Mouse (Mus musculus): ENCODE data around the gene Csad.

Gene Csad

DNA sequence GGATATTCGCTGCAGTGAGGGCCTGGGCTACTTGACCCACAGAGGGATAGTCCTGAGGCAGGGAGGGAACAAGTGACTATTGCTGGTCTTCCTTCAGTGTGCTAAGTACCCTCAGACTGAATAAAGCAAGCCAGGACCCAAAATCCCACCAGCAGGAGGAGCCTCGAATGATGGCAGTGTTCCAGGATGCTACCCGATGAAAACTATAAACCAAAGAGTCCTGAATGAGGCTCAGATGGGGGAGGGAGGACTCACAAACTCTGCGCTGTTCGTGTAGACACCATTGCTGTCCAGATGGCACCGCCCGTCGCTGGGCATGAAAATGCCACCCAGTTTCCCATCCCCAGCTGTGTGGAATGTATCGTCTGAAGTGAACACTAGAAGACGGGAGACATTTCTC lies 17.9 kb upstream of the Csad start:
- CTCF ChIA-PET = interaction anchor here in 3 of 4 experiments (0.7 to 1.1 kb wide), 4 partner anchors 8 to 44 kb away, joined by 3 to 4 read pairs (median 4); no protein-coding TSS in a partner anchor

DNA sequence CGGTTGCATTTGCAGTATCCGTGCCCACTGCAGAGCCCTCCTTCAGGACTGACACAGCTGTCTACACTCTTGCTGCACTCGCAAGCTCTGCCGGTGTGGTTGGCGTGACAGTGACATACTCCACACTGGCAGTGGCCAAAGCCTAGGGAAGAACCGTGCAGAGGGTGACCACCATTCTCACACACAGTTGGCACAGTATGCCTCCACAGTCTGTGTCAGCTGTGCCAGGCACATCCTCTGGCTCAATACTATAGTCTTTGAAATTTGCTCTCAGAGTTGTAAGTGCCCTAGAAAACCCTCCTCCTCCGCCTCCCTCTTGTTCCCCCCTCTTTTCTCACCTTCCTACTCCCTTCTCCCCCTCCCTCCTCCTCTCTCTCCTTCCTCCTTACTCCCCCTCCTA lies 12.8 kb upstream of the Csad start:
- POLR2A ChIA-PET = interaction anchor here (0.6 to 5.7 kb wide), 16 partner anchors 10 to 101 kb away, joined by 3 to 35 read pairs (median 4); partner anchors contain the start of genes Csad (in 3 of the 4), Zfp740 (in 2 of the 4), Soat2 (in 1 of the 4) and Spryd3 (in 1 of the 4)
- CTCF ChIA-PET = interaction anchor here in 1 of 4 experiments (1.1 kb wide), 1 partner anchor 229 kb away, joined by 5 read pairs; no protein-coding TSS in a partner anchor

More for the DNA sequence above, 17.9 kb upstream of the Csad start:
- POLR2A ChIA-PET = interaction anchor here in 3 of 4 experiments (0.6 to 4.4 kb wide), 9 partner anchors 11 to 117 kb away, joined by 5 to 39 read pairs (median 6); partner anchors contain the start of genes Csad (in 2 of the 3) and Zfp740 (in 1 of the 3)

DNA sequence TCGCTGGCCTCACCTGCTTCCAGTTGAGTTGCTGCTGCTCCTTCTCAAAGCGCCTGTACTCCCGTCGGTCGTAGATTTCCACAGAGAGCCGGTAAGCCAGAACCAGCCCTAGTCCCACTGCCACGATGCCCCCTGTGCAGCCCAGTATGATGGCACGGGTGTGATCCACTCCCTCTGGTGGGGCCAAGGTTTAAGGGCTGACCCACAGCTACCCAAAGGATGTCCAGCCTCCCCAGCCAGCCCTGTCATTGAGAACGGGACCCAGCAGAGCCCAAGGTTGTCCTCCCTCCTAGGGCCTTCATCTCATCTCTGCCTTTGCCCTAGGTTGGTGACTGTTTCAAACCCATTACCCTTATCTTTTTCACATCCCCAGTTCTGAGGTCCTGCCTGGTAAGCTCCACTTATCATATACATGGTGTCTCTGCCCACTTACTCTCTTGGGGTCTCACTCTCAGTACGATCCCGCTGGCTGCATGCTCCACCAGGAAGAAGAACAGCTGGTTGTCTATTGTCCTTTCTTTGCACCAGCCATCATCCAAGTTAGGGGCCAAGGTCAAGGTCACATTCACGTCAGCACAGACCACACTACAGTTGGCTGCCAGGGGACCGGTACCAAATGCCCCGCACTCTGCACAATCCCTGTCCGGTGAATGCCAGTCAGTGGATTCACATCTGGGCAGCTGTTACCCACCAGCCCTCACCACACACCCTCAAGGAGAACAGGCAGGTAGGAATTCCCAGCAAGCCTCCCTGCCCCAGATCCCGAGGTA lies 12.1 kb upstream of the Csad start:
- POLR2A ChIA-PET = interaction anchor here (0.6 to 5.7 kb wide), 20 partner anchors 8 to 102 kb away, joined by 3 to 35 read pairs (median 4); partner anchors contain the start of genes Csad (in 3 of the 4), Zfp740 (in 2 of the 4), Soat2 (in 1 of the 4) and Spryd3 (in 1 of the 4)
- CTCF ChIA-PET = interaction anchor here in 1 of 4 experiments (0.7 kb wide), 1 partner anchor 8 kb away, joined by 3 read pairs; no protein-coding TSS in a partner anchor

DNA sequence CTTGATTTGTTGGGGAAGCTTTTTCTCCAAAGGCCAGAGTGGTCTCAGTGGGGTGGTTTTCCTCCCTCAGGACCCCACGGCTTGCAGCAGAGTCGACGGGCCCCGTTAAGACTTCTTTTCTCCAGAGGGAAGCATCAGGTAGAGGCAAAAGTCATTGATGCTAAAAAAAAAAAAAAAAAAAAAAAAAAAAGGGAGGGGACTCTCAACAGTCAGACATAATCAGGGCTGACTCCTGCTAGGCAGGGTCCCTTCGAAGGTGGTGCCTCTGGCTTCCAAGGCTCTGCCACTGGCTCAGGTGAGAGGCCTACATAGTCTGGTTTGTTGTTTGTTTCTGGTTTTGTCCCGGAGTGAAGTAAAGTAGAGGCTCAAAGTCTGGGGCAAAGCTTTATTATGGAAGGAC lies 11.1 kb upstream of the Csad start:
- CTCF ChIA-PET = interaction anchor here in 2 of 4 experiments (0.6 to 4.6 kb wide), 5 partner anchors 8 to 285 kb away, joined by 3 to 27 read pairs (median 5); no protein-coding TSS in a partner anchor
- POLR2A ChIA-PET = interaction anchor here in 3 of 4 experiments (0.6 to 5.7 kb wide), 16 partner anchors 8 to 142 kb away, joined by 3 to 35 read pairs (median 5); partner anchors contain the start of genes Csad (in 3 of the 3), Zfp740 (in 2 of the 3) and Tns2 (in 1 of the 3)

DNA sequence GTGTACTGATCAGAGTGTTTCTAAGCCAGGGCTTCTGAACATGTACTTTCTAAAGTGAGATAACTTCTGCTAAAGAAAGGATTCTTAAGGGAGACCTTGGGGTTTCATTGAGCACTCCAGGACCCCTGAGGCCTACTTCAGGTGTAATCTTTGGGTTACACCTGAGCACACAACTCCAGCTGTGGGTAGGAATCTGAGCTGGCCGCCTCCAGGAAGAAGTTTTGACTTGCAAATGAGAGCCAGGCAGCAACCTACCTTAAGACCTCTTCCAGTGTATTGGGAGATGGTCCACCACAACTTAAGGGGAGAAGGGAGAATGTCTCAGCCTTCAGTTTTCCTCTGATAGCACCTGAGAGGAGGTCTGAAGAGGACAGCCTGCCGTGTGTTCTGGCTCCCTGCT lies 9.6 kb upstream of the Csad start:
- ChIA-PET POLR2A (interaction anchor here in 3 of 4 experiments (0.5 to 5.7 kb wide), 16 partner anchors 10 to 135 kb away, joined by 3 to 35 read pairs (median 7); partner anchors contain the start of genes Csad (in 2 of the 3), Zfp740 (in 2 of the 3) and Tns2 (in 1 of the 3)), CTCF (interaction anchor here in 1 of 4 experiments (0.6 to 4.6 kb wide), 2 partner anchors 10 to 36 kb away, joined by 3 to 27 read pairs; no protein-coding TSS in a partner anchor)

DNA sequence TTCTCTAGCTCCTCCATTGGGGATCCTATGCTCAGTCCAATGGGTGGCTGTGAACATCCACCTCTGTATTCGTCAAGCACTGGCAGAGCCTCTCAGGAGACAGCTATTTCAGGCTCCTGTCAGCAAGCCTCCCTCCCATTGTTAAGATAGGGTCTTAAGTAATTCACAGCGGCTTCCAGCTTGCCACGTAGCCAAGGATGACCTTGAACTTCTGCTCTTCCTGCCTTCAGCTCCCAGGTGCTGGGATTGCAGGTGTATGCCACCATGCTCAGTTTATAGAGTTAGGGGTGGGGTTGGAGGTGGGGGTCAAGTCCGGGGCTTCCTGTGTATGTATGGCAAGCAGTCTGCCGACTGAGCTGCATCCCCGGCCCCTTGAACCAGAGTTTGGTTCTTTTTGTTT lies 7.4 kb upstream of the Csad start:
- POLR2A ChIA-PET = interaction anchor here (0.6 to 4.8 kb wide), 49 partner anchors 9 to 1291 kb away, joined by 3 to 28 read pairs (median 4); partner anchors contain the start of genes Zfp740 (in 3 of the 4), Aaas (in 2 of the 4), Eif4b (in 2 of the 4) and Spryd3 (in 2 of the 4)
- CTCF ChIA-PET = interaction anchor here in 3 of 4 experiments (0.7 to 4.6 kb wide), 15 partner anchors 9 to 1232 kb away, joined by 3 to 27 read pairs (median 3); partner anchors contain the start of gene Zfp740 (in 1 of the 3)

DNA sequence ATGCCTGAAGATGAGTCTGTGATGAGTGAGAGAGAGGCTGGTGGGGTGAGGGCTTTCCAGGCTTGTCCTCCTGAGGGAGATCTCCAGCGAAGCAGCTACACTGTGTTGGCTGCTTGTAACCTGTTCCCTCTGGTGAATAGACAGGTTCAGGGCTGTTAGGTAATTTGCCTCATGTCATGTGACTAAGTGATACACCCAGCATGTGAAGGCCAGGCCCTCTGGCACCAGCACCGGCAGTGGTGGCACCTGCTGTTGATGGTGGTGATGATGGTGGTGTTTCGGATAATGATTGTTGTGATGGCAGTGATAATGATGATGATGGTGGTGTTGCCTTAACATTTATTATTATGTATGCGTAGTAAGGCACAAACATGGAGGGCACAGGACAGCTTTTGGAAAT lies 6.3 kb upstream of the Csad start:
- POLR2A ChIA-PET = interaction anchor here in 3 of 4 experiments (0.7 to 4.8 kb wide), 19 partner anchors 9 to 982 kb away, joined by 3 to 23 read pairs (median 5); partner anchors contain the start of gene Soat2 (in 1 of the 3)
- CTCF ChIA-PET = interaction anchor here (0.5 to 4.0 kb wide), 11 partner anchors 13 to 204 kb away, joined by 3 to 17 read pairs (median 5); no protein-coding TSS in a partner anchor

DNA sequence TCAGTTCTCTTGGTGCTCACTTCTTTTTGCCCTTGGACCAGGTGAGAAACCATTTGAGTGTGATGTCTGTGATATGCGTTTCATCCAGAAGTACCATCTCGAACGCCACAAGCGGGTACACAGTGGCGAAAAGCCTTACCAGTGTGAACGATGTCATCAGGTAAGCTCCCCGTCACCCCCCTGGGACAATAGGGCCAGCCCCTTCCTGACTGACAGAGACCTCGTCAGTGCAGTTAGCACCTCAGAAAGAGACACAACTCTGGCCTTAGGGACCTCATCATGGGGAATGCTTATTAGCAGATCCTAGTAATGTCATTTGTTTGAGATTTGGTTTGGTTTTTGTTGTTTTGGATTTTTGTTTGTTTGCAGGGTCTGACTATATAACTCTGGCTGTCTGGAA lies 4.6 kb upstream of the Csad start:
- POLR2A ChIA-PET = interaction anchor here in 2 of 4 experiments (0.6 to 4.8 kb wide), 10 partner anchors 16 to 144 kb away, joined by 3 to 23 read pairs (median 4); no protein-coding TSS in a partner anchor
- CTCF ChIA-PET = interaction anchor here in 2 of 4 experiments (1.0 to 1.7 kb wide), 3 partner anchors 15 to 38 kb away, joined by 3 to 9 read pairs (median 4); no protein-coding TSS in a partner anchor

DNA sequence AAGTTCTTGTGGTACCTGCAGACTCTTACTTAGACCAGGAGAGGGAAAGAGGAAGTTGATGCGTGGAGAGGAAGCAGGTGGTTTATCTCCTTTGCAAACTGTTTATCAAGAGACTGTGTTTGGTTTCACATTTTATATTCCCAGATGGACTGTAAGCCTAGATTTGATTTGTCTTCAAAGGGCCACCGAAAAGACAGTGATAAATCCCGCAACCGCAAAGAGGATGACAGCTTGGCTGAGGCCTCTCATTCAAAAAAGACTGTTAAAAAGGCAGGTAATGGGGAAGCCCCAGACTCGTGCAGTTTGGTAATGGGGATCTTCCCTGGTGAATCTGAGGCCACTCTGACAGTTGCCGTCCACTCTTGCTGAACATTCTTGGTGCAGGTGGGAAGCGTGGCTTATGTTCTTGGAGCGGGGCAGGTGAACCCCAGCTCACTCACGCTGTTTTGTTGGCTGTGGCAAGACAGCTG lies 3.6 kb upstream of the Csad start:
- POLR2A ChIA-PET = interaction anchor here in 2 of 4 experiments (0.5 to 2.6 kb wide), 12 partner anchors 8 to 305 kb away, joined by 3 to 10 read pairs (median 3); no protein-coding TSS in a partner anchor
- CTCF ChIA-PET = interaction anchor here in 2 of 4 experiments (0.8 to 1.7 kb wide), 4 partner anchors 16 to 55 kb away, joined by 3 to 9 read pairs (median 4); no protein-coding TSS in a partner anchor

DNA sequence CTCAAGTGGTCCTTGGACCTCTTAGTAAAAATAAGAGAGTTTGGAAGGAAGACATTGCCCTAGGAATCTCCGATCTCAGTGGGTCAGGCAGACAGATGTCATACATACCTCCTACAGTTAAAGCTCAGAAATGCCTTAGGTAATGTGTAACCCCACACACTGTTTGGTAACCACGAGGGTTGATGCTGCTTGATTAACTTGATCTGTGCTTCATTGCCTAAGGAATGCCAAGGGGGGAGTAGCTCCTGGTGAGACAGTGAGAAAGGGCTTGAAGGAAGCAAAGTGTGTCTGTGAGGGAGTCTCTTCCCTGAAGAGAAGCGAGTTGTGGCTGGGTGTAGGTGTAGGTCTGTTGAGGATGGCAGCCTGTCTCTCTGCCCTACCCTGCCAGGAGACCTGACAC lies 2.8 kb upstream of the Csad start:
- CTCF ChIA-PET = interaction anchor here in 1 of 4 experiments (0.8 kb wide), 1 partner anchor 55 kb away, joined by 3 read pairs; no protein-coding TSS in a partner anchor
- POLR2A ChIA-PET = interaction anchor here in 2 of 4 experiments (0.9 to 2.6 kb wide), 7 partner anchors 9 to 127 kb away, joined by 3 to 10 read pairs (median 5); no protein-coding TSS in a partner anchor

DNA sequence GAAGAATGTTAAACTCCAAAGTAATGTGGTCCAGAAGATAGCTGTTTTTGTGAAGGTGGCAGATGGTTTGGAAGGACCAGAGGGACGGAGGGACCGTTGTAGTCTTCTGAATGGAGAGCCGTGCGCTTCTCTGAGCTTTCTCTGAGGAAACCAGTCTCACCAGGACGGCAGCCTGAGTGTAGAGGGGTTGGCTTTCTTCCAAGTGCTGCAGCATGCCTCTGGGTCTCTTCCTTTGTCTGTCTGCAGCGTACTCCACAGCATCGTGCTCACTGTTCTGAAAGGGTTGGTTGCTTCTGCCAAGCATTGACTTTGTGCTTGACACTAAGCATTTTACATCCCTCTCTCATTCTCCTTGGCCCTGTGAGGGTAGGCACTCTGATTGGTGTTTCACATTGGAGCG lies 1.3 kb upstream of the Csad start:
- CTCF ChIA-PET = interaction anchor here (0.8 to 3.5 kb wide), 7 partner anchors 18 to 993 kb away, joined by 3 to 41 read pairs (median 9); no protein-coding TSS in a partner anchor
- POLR2A ChIA-PET = interaction anchor here in 2 of 4 experiments (0.8 to 8.7 kb wide), 20 partner anchors 10 to 465 kb away, joined by 3 to 87 read pairs (median 9); partner anchors contain the start of genes Espl1 (in 1 of the 2) and Soat2 (in 1 of the 2)

DNA sequence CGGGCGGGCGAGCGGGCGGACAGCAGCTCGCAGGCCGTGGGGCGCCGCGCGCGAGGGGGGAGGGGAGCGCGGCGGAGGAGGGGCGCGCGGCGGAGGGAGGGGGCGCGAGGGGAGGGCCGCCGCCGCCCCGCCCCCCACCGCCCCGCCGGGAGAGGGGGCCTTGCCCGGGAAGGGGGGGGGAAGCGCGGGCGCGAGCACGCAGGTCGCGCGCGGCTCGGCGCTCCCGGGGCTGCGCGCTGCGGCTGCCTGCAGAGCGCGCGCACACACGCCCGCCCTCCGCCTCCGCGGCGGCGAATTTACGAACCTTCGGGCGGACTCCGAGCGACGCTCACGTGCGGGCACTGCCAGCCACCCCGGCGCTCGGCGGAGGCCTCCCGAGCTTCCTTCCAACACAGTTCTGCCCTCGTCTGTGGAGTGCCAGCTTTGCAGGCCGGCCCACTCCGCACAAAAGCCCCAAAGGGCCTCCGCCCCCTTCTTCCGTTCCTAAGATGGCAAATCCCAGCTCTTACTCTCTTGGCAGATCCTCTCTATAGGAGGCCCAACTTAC lies 616 bp downstream of the Csad start:
- ChIA-PET CTCF (interaction anchor here in 3 of 4 experiments (0.5 to 3.5 kb wide), 12 partner anchors 8 to 467 kb away, joined by 3 to 41 read pairs (median 6); no protein-coding TSS in a partner anchor), POLR2A (interaction anchor here (0.5 to 8.7 kb wide), 73 partner anchors 8 to 314 kb away, joined by 3 to 87 read pairs (median 4); partner anchors contain the start of genes Sp1 (in 2 of the 4), Espl1 (in 1 of the 4), Gm9918 (in 1 of the 4) and Mfsd5 (in 1 of the 4))

DNA sequence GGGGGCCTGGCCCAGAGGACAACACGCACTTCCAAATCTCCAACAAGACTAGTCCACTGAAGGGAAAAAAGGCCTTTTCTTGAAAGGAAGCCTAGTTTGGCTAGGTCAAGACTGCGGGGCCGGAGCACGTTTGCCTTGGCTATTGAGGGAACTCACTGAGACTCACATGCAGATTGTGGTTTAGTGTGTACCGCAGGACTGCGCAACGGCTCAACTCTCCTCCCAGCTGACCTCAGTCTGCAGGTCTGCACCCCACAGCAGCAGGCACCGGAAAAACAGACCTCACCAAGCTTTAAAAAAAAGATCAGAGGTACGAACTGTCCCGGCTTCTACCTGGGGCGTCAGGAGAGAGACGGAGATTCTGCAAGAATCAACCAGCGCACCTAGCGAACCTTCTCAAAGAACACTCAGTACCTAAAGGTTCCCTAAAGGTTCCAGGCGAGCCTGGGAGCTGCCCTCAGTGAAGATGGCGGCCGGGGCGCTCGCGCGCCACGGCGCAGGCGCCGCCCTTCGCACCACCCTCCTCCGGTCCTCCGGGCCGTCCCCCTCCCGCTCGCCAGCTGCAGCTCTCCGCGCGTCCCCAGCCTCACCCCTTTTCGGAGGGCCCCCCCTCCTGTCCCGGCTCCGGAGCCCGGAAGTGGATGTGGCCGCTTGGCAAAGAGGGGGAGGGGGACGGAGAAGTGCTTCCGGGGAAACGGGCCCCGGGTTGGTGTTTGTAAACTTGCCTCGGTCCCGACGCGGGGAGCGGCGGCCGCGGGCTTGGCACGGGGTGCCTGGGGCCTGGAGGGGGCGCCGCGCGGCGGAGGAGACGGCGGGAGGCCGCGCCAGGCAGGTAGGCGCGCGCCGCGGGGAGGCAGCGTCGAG lies 1.3 kb downstream of the Csad start, which contains the start of gene Zfp740:
Gene Zfp740, plus strand, starts transcription at position 279 of the 864 bp plus-strand sequence.
- CTCF ChIA-PET = interaction anchor here (0.5 to 3.5 kb wide), 17 partner anchors 9 to 468 kb away, joined by 3 to 41 read pairs (median 4); no protein-coding TSS in a partner anchor
- POLR2A ChIA-PET = interaction anchor here (0.5 to 8.7 kb wide), 62 partner anchors 9 to 929 kb away, joined by 3 to 87 read pairs (median 4); partner anchors contain the start of genes Sp1 (in 2 of the 4), Espl1 (in 1 of the 4), Igfbp6 (in 1 of the 4) and Pfdn5 (in 1 of the 4)

DNA sequence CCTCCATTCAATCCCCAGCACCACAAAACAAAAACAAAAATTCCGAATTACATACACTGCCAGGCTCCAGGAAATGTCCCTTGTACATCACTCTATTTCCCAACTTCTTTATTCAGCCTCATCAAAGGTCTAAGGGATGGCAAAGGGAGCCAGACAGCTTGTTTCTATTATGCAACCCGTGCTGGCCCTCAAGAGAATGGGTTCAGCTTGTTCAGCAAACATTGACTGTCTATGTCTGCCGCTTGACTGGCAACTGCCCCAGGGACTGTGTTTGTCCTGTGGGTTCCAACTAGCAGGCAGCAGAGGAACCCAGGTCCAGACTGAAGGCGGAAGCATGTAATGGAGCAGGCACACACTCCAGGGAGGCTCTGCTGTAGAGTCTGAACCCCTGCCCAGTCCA lies 5.7 kb downstream of the Csad start:
- POLR2A ChIA-PET = interaction anchor here in 3 of 4 experiments (0.9 to 8.7 kb wide), 7 partner anchors 9 to 206 kb away, joined by 3 to 87 read pairs (median 7); no protein-coding TSS in a partner anchor
- CTCF ChIA-PET = interaction anchor here in 2 of 4 experiments (0.6 to 1.0 kb wide), 2 partner anchors 25 to 964 kb away, joined by 3 to 4 read pairs; no protein-coding TSS in a partner anchor

DNA sequence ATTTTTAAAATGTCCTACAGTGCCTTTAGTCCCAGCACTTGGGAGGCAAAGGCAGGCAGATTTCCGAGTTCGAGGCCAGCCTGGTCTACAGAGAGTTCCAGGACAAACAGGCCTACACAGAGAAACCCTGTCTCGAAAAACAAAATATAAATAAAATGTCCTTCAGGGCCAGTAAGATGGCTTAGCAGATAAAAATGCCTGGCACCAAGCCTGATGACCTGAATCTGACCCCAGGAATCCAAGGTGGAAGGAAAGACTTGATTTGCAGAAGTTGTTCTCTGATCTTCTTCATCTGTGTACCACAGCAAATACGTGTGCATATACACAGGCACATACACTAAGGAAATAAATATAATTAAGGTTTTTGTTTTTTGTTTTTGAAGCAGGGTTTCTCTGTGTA lies 9.2 kb downstream of the Csad start:
- ChIA-PET CTCF (no interaction called here), POLR2A (interaction anchor here in 1 of 4 experiments (1.0 to 1.5 kb wide), 2 partner anchors 10 to 51 kb away, joined by 4 to 5 read pairs; no protein-coding TSS in a partner anchor)

DNA sequence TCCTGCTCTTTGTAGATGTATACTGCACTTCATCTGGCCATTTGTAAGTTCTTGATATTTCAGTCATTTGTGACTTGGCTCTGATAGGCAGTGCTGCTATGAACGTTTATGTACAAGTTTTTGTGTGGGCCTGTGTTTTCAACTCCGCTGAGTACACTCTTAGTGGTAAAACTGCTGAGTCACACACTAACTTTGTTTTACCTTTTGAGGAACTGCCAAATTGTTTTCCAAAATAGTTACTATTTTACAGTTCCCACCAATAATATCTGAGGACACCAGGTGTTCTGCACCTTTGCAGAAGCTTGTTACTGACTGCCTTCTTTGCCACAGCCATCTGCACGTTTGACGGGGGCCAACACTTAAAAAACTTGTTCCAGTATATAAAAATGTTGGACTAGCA lies 10.1 kb downstream of the Csad start:
- ChIA-PET CTCF (interaction anchor here in 2 of 4 experiments (0.9 to 1.3 kb wide), 3 partner anchors 9 to 31 kb away, joined by 4 to 12 read pairs (median 4); partner anchors contain the start of gene Zfp740 (in 1 of the 2)), POLR2A (interaction anchor here in 2 of 4 experiments (1.0 to 9.8 kb wide), 4 partner anchors 7 to 283 kb away, joined by 3 to 87 read pairs (median 30); partner anchors contain the start of genes Csad (in 2 of the 2) and Zfp740 (in 2 of the 2))

All from embryonic stem cell, embryonic (primary cell).